Mouse (Mus musculus) adrenal gland, postnatal 25 days (tissue): ENCODE results near the gene Chid1. TPM values are rescaled to one million over a fixed set of nuclear protein-coding genes. Genes with fewer than 3 reads are reported as not detected.

Source experiments
- DNase-seq: peaks from one replicate; pipeline ENCODE4 v3.0.0; 2021; ENCODE audit warnings: mixed read lengths
- total RNA-seq: library from RNA; stranded (reverse); gene quantifications from 2 replicates; pipeline ENCODE4 v1.2.3, GENCODE M21; 2021

The Chid1 gene
- total RNA-seq, 1 experiment from 2014 or later = 57.8 TPM

- DNase-seq = peak; percentile 89
These were observed 63.3 kb downstream of the Chid1 start for GRCm38 (mm10) chr7:141476226-141476980.

GRCm38 (mm10) chr7:141475805-141476158 lies 63.9 kb downstream of the Chid1 start:
- DNase-seq = no peak

- peak; percentile 85 for DNase-seq
These were observed 64.4 kb downstream of the Chid1 start, which contains the start of the genes Polr2l and Tspan4 for GRCm38 (mm10) chr7:141475011-141475804. TSS of gene Polr2l (minus strand) at chr7:141475132. TSS of gene Tspan4 (plus strand) at chr7:141475240.

- no peak for DNase-seq
These were observed 65.5 kb downstream of the Chid1 start for GRCm38 (mm10) chr7:141474160-141474559.

GRCm38 (mm10) chr7:141472763-141473162 lies 66.9 kb downstream of the Chid1 start:
- DNase-seq = no peak

GRCm38 (mm10) chr7:141472226-141472625 lies 67.4 kb downstream of the Chid1 start:
- no peak for DNase-seq

GRCm38 (mm10) chr7:141471236-141471635 lies 68.4 kb downstream of the Chid1 start:
- no peak for DNase-seq

GRCm38 (mm10) chr7:141470637-141470944 lies 69.1 kb downstream of the Chid1 start:
- no peak for DNase-seq

GRCm38 (mm10) chr7:141469901-141470636 lies 69.6 kb downstream of the Chid1 start:
- no peak for DNase-seq

GRCm38 (mm10) chr7:141469352-141469751 lies 70.3 kb downstream of the Chid1 start:
- DNase-seq = no peak

- DNase-seq = peak; percentile 78
These were observed 71.0 kb downstream of the Chid1 start for GRCm38 (mm10) chr7:141468522-141469211.

GRCm38 (mm10) chr7:141468164-141468521 lies 71.5 kb downstream of the Chid1 start:
- DNase-seq = peak; percentile 37

- peak; percentile 92 for DNase-seq
These were observed 72.2 kb downstream of the Chid1 start, which contains the start of gene Cd151 for GRCm38 (mm10) chr7:141467230-141468030. TSS of gene Cd151 (plus strand) at chr7:141467392.

- DNase-seq = no peak
These were observed 73.0 kb downstream of the Chid1 start for GRCm38 (mm10) chr7:141466607-141467148.

- peak; percentile 35 for DNase-seq
These were observed 73.6 kb downstream of the Chid1 start for GRCm38 (mm10) chr7:141466045-141466394.

- no peak for DNase-seq
These were observed 74.1 kb downstream of the Chid1 start for GRCm38 (mm10) chr7:141465388-141466044.

- DNase-seq = no peak
These were observed 75.0 kb downstream of the Chid1 start for GRCm38 (mm10) chr7:141464603-141465201.

- DNase-seq = no peak
These were observed 75.6 kb downstream of the Chid1 start for GRCm38 (mm10) chr7:141463824-141464602.

GRCm38 (mm10) chr7:141462333-141462821 lies 77.3 kb downstream of the Chid1 start:
- DNase-seq = no peak
